Mouse (Mus musculus) hindbrain, embryonic 13.5 days (tissue): ENCODE results near the gene Ssu72. TPM values are rescaled to one million over a fixed set of nuclear protein-coding genes. Genes with fewer than 3 reads are reported as not detected.
"Not testable (repeated sequence)": the region's sequence is repeated elsewhere in the genome, so short reads cannot be mapped to it uniquely, and the experiment has no call there.

ENCODE experiments used
- ATAC-seq: fragments of 200-750 bp; cut with Nextera tagmentation; 2 replicates; pipeline ENCODE4 v1.8.0; 2017; ENCODE audit warnings: moderate TSS enrichment; ENCODE audit not compliant: low FRiP score
- H3K27ac ChIP-seq: fragments of 300-500 bp; sonication (generic); 2 replicates; pipeline ENCODE4 v1.5.1; 2015; ENCODE audit warnings: inconsistent platforms, mild to moderate bottlenecking, moderate library complexity
- H3K27me3 ChIP-seq: fragments of 300-500 bp; sonication (generic); 2 replicates; pipeline ENCODE4 v1.6.1; 2015; ENCODE audit warnings: mild to moderate bottlenecking, inconsistent platforms
- H3K36me3 ChIP-seq: fragments of 300-500 bp; sonication (generic); 2 replicates; pipeline ENCODE4 v1.6.1; 2015; ENCODE audit warnings: mild to moderate bottlenecking, inconsistent platforms
- H3K4me1 ChIP-seq: fragments of 300-500 bp; sonication (generic); replicated peaks from 2 replicates; pipeline ENCODE4 v1.6.1; 2015; ENCODE audit warnings: inconsistent platforms
- H3K4me2 ChIP-seq: fragments of 300-500 bp; sonication (generic); 2 replicates; pipeline ENCODE4 v1.6.1; 2015; ENCODE audit warnings: inconsistent platforms, mild to moderate bottlenecking, moderate library complexity
- H3K4me3 ChIP-seq: fragments of 300-500 bp; sonication (generic); 2 replicates; pipeline ENCODE4 v1.5.1; 2015; ENCODE audit warnings: mild to moderate bottlenecking, inconsistent platforms
- H3K9ac ChIP-seq: fragments of 300-500 bp; sonication (generic); 2 replicates; pipeline ENCODE4 v1.6.1; 2015; ENCODE audit warnings: mild to moderate bottlenecking, inconsistent platforms
- H3K9me3 ChIP-seq: fragments of 300-500 bp; sonication (generic); 2 replicates; pipeline ENCODE4 v1.6.1; 2016; ENCODE audit warnings: inconsistent platforms
- WGBS: fragments of 180-500 bp; shearing (Covaris S2); methylation state at CpG from one replicate; pipeline ENCODE4 v1.1.7; 2015; 5-methylcytosine and 5-hydroxymethylcytosine counted together
- polyA plus RNA-seq: library from polyadenylated mRNA; unstranded; fragments of >200 nt; fragmentation: Nextera tagmentation; extraction: Ambion mirVana; gene quantifications from 2 replicates; pipeline ENCODE4 v1.2.1, GENCODE M21; 2015

Gene Ssu72
- polyA plus RNA-seq, 1 experiment from 2014 or later: 171 TPM

DNA sequence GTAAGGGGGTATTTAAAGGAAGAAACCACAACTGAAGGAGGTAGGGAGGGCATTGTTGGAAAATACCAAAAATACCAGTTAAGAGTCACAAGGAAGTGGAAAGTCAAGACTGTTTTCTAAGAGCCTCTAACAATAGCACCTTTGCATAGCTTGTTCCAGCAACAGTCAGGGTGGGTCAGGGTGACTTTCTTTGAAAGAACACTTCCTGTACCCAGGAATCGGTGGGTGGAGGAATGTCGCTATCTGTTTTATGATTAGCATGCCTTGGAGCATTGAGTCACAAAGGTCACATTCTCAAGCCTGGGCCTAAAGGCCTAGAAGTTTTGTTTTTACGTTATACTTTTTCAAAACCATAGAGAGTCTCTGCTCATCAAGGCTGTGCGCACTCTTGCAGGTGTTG lies 16.8 kb upstream of the Ssu72 start:
- not testable (repeated sequence) for ATAC-seq, H3K27ac ChIP-seq, H3K4me3 ChIP-seq, H3K36me3 ChIP-seq, H3K9ac ChIP-seq, H3K9me3 ChIP-seq, H3K4me2 ChIP-seq, H3K4me1 ChIP-seq, H3K27me3 ChIP-seq
- 97% methylated on average over 4 of the region's 4 CpGs for WGBS

GRCm38 (mm10) chr4:155690571-155691375 lies 13.8 kb upstream of the Ssu72 start:
- Histone ChIP-seq H3K9me3 (no peaks in the 10 kb centered on the region), H3K36me3 (no peaks in the 10 kb centered on the region), H3K9ac (no peak overlapping the region), H3K4me2 (no peak overlapping the region), H3K27me3 (peaks cover 16% of the 10 kb centered on the region), H3K4me3 (no peak overlapping the region), H3K4me1 (peaks cover 16% of the 10 kb centered on the region), H3K27ac (no peak overlapping the region)
- WGBS: 86% methylated on average over 12 of the region's 12 CpGs
- no peak for ATAC-seq

- Histone ChIP-seq H3K9ac (no peak overlapping the region), H3K36me3 (no peaks in the 10 kb centered on the region), H3K4me1 (peaks cover 28% of the 10 kb centered on the region), H3K4me2 (no peak overlapping the region), H3K9me3 (no peaks in the 10 kb centered on the region), H3K27ac (no peak overlapping the region), H3K27me3 (peaks cover 23% of the 10 kb centered on the region), H3K4me3 (no peak overlapping the region)
- ATAC-seq: no peak
- WGBS: 95% methylated on average over 3 of the region's 3 CpGs
Observed at GRCm38 (mm10) chr4:155692421-155692820, 12.2 kb upstream of the Ssu72 start.

- Histone ChIP-seq H3K27ac (peak within 1 kb of the TSS; percentile 96), H3K27me3 (peaks cover 23% of the 10 kb centered on the region), H3K4me3 (peak within 1 kb of the TSS; percentile 65), H3K36me3 (no peaks in the 10 kb centered on the region), H3K4me1 (peaks cover 28% of the 10 kb centered on the region), H3K9me3 (no peaks in the 10 kb centered on the region), H3K9ac (peak within 1 kb of the TSS; percentile 86), H3K4me2 (peak within 1 kb of the TSS; percentile 90)
- under 1% methylated on average over 36 of the region's 47 CpGs for WGBS
- peak; percentile 86 for ATAC-seq
Observed at GRCm38 (mm10) chr4:155694111-155694481, 10.5 kb upstream of the Ssu72 start, which contains the start of gene Fndc10. Gene Fndc10 (plus strand): TSS chr4:155694342.

GRCm38 (mm10) chr4:155694482-155695401 lies 9.9 kb upstream of the Ssu72 start:
- peak overlapping the region; percentile 65 for H3K4me3 ChIP-seq
- H3K9me3 ChIP-seq: no peaks in the 10 kb centered on the region
- peak overlapping the region; percentile 96 for H3K27ac ChIP-seq
- peaks cover 23% of the 10 kb centered on the region for H3K27me3 ChIP-seq
- no peaks in the 10 kb centered on the region for H3K36me3 ChIP-seq
- peak overlapping the region; percentile 90 for H3K4me2 ChIP-seq
- ATAC-seq: peak; percentile 87
- H3K4me1 ChIP-seq: peaks cover 28% of the 10 kb centered on the region
- H3K9ac ChIP-seq: peak overlapping the region; percentile 86
- WGBS: under 1% methylated on average over 88 of the region's 92 CpGs

GRCm38 (mm10) chr4:155695531-155696062 lies 9.0 kb upstream of the Ssu72 start:
- no peak overlapping the region for H3K27ac ChIP-seq

DNA sequence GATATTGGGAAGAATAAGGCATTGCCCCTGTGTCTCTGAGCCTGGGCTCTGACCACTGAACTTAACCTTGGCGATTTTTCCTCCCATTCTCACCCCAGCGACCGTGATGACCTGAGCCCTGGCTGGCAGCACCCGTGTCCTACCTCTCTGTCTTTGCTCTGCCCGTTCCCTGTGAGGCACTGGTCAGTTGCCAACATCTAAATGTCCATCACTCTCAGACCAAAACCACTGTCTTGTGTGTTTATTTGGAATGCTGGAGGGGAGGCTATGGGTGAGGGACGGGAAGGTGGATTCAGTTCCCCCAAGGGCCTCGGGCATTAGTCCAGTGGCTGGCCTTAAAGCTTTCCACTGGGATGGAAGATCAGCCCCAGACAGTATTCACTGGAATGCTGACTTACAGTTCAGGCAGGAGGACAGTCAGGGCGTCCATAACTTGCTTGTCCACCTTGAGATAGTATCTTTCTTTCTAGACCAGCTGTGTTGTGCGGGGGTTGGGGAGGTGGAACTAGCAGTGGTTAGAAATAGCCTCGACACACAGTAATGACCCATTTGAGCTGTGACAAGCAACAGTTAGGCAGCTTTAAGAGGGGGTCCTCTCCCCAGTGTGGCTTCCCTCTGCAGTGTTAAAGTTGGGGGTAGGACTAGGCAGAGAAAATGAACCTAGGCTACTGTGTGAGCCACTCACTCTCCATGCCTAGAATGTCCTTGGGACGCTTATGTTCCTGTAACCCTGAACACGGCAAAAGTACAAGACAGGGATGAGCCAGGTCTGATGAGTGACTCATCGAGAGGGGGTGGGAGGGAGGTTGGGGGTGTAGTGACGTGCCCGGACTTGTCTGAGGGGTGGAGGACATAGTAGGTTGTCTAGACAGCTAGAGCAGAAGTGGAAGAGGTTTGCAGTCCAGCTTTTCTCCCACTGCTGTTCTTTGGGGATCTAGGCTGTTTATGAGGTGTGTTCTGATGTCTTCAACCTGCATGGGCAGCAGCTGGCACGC lies 8.0 kb upstream of the Ssu72 start:
- Histone ChIP-seq H3K9ac (peak overlapping the region; percentile 86), H3K36me3 (no peaks in the 10 kb centered on the region), H3K4me1 (peaks cover 28% of the 10 kb centered on the region), H3K27ac (no peak overlapping the region), H3K27me3 (peaks cover 16% of the 10 kb centered on the region), H3K9me3 (no peaks in the 10 kb centered on the region), H3K4me3 (peak overlapping the region; percentile 65), H3K4me2 (peak overlapping the region; percentile 90)
- no peak for ATAC-seq
- WGBS: 77% methylated on average over 16 of the region's 16 CpGs

More at GRCm38 (mm10) chr4:155695531-155696062, 9.0 kb upstream of the Ssu72 start:
- H3K4me3 ChIP-seq: peak overlapping the region; percentile 65
- peaks cover 23% of the 10 kb centered on the region for H3K27me3 ChIP-seq
- no peaks in the 10 kb centered on the region for H3K9me3 ChIP-seq
- H3K4me1 ChIP-seq: peaks cover 28% of the 10 kb centered on the region
- no peaks in the 10 kb centered on the region for H3K36me3 ChIP-seq
- H3K9ac ChIP-seq: peak overlapping the region; percentile 86
- ATAC-seq: no peak; the same call in 1 of the 2 replicates
- H3K4me2 ChIP-seq: peak overlapping the region; percentile 90
- 84% methylated on average over 4 of the region's 4 CpGs for WGBS

DNA sequence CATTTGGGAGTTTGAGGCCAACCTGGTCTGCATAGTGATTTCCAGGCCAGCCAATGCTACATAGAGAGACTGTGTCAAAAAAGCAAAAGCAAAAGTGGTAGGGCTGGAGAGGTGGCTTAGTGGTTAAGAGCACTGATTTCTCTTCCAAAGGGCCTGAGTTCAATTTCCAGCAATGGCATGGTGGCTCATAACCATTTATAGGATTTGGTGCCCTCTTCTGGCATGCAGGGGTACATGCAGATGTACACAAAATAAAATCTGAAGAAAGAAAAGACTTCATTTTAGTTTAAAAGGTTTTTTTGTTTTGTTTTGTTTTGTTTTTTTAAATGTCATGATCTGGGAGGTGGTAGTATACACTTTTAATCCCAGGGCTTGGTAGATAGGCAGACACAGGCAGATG lies 4.2 kb upstream of the Ssu72 start:
- no peaks in the 10 kb centered on the region for H3K9me3 ChIP-seq
- H3K27ac ChIP-seq: no peak overlapping the region
- no peak for ATAC-seq
- H3K9ac ChIP-seq: no peak overlapping the region
- no peak overlapping the region for H3K4me3 ChIP-seq
- H3K27me3 ChIP-seq: peaks cover 11% of the 10 kb centered on the region
- peaks cover 20% of the 10 kb centered on the region for H3K4me1 ChIP-seq
- no peaks in the 10 kb centered on the region for H3K36me3 ChIP-seq
- no peak overlapping the region for H3K4me2 ChIP-seq

- 95% methylated on average over 4 of the region's 4 CpGs for WGBS
- no peak overlapping the region for H3K4me3 ChIP-seq
- H3K36me3 ChIP-seq: no peaks in the 10 kb centered on the region
- H3K9ac ChIP-seq: no peak overlapping the region
- H3K27me3 ChIP-seq: no peaks in the 10 kb centered on the region
- no peak overlapping the region for H3K27ac ChIP-seq
- H3K9me3 ChIP-seq: no peaks in the 10 kb centered on the region
- no peak overlapping the region for H3K4me2 ChIP-seq
- peaks cover 25% of the 10 kb centered on the region for H3K4me1 ChIP-seq
- no peak for ATAC-seq
Observed at GRCm38 (mm10) chr4:155703425-155703929, 1.1 kb upstream of the Ssu72 start.

GRCm38 (mm10) chr4:155705592-155705929 lies 961 bp downstream of the Ssu72 start:
- 1% methylated on average over 19 of the region's 19 CpGs for WGBS
- H3K9me3 ChIP-seq: no peaks in the 10 kb centered on the region
- no peaks in the 10 kb centered on the region for H3K36me3 ChIP-seq
- peak overlapping the region; percentile 97 for H3K4me3 ChIP-seq
- peak overlapping the region; percentile 96 for H3K27ac ChIP-seq
- peak overlapping the region; percentile 87 for H3K4me2 ChIP-seq
- peak overlapping the region; percentile 98 for H3K9ac ChIP-seq
- ATAC-seq: no peak
- no peaks in the 10 kb centered on the region for H3K27me3 ChIP-seq
- H3K4me1 ChIP-seq: peaks cover 37% of the 10 kb centered on the region

DNA sequence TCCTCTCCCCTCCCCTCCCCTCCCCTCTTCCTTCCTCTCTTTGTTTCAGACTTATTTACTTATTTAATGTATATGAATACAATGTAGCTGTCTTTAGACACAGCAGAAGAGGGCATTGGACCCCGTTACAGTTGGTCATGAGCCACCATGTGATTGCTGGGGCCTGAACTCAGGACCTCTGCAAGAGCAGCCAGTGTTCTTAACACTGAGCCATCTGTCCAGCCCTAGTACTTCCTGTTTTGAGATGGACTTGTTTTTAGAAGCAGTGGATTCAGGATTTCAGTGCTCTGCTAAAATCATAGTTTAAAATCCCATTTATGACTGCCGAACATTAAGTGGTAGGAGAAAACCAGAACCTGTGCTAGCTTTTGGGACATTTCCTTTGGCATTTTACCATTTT lies 4.0 kb downstream of the Ssu72 start:
- H3K27me3 ChIP-seq: no peaks in the 10 kb centered on the region
- no peak overlapping the region for H3K4me2 ChIP-seq
- H3K27ac ChIP-seq: no peak overlapping the region
- H3K36me3 ChIP-seq: no peaks in the 10 kb centered on the region
- no peak for ATAC-seq
- H3K4me3 ChIP-seq: no peak overlapping the region
- WGBS: 83% methylated on average over 2 of the region's 2 CpGs
- no peak overlapping the region for H3K9ac ChIP-seq
- no peaks in the 10 kb centered on the region for H3K9me3 ChIP-seq
- H3K4me1 ChIP-seq: peaks cover 46% of the 10 kb centered on the region
